Mouse (Mus musculus): ENCODE data around the gene Noc3l.

Noc3l gene

GRCm38 (mm10) chr19:38758056-38758455 is 61.0 kb downstream of the Noc3l start:
- DNase-seq = no peak

GRCm38 (mm10) chr19:38757161-38757560 is 61.9 kb downstream of the Noc3l start:
- DNase-seq = no peak

DNA sequence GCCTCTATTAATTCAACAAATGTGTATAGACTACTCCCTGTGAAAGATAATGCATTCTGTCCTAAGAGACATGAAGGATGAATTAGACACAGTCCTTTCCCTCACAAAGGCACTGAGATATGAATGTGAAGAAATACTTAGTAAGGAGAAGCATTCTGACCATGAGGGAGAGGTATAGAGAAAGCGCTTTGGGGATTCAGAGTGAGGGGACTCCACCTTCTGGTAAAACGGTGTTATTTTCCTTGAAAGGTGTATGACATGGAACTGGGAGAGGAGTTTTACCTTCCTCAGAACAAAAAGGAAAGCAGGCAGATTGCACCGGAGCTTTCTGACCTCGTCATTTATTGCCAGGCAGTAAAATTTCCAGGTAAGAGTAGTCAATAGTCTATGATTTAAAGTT is 68.8 kb downstream of the Noc3l start:
- DNase-seq = no peak

DNA sequence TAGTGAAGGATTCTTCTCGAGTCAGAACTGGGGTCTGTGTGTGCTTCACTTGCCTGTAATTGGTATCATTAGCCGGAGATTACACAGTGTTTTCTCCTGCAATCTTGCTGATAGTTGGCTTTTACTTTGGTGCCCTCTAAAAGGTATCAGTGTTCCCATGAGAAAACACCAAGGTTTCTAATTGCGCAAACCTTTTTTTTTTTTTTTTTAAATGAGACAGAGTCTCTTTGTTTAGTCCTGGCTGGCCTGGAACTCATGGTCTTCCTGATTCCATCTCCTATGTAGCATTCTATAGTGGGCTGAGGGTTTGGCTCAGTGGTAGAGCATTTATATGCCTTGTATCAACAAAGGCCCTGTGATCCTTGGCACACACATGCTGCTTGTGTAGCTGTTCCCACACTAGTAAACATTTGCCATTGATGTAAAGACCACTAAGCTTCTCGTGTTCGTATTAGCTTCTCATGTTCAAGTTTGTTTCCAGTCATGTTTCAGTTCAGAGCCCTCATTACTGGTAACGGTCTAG is 72.5 kb downstream of the Noc3l start:
- DNase-seq = no peak

- DNase-seq = no peak
Observed at GRCm38 (mm10) chr19:38745810-38746491, 73.1 kb downstream of the Noc3l start.

DNA sequence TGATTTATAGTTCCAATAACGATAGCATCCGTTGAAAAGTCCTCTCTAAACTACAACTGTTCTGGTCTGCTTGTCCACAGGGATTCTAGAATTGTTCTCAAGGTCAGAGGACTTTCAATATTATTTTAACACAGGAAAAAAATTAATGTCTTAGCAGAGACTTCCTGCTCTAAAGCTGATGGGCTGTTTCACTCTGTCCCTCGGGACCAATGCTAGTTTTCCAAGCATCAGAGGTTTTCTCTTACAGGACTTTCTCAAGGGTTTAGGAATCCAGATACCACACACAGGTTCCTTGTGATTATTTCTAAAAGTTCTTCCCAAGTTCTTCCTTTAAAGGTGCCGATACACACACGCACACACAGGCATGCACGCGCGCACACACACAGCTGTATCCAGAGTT is 74.5 kb downstream of the Noc3l start:
- DNase-seq = no peak
